Mouse (Mus musculus) hematopoietic stem cell, adult 5-6 weeks (primary cell): ENCODE measurements around the gene Irf2bpl. TPM values are rescaled to one million over a fixed set of nuclear protein-coding genes. Genes with fewer than 3 reads are reported as not detected.

ENCODE experiments used
- ATAC-seq, 2 experiments: fragments of 125-278 bp in 1 of 2; replicated peaks in 1 of 2; 2 replicates each; pipeline ENCODE4 v1.8.0; 2016 to 2017; ENCODE audit warnings: inconsistent platforms in 2 of 2, mild to moderate bottlenecking in 2 of 2, moderate number of reproducible peaks in 2 of 2, low read depth in 1 of 2, moderate TSS enrichment in 1 of 2; ENCODE audit not compliant: low FRiP score in 2 of 2, poor library complexity in 2 of 2, severe bottlenecking in 2 of 2, insufficient read depth in 1 of 2, low TSS enrichment in 1 of 2
- total RNA-seq: library from RNA; stranded (forward); fragments of 172-1452, 232-1000 nt; gene quantifications from 2 replicates; pipeline ENCODE4 v1.2.3, GENCODE M21; 2017

The Irf2bpl gene
- total RNA-seq, result 4.2 and 5.6 TPM in 2 replicates

DNA sequence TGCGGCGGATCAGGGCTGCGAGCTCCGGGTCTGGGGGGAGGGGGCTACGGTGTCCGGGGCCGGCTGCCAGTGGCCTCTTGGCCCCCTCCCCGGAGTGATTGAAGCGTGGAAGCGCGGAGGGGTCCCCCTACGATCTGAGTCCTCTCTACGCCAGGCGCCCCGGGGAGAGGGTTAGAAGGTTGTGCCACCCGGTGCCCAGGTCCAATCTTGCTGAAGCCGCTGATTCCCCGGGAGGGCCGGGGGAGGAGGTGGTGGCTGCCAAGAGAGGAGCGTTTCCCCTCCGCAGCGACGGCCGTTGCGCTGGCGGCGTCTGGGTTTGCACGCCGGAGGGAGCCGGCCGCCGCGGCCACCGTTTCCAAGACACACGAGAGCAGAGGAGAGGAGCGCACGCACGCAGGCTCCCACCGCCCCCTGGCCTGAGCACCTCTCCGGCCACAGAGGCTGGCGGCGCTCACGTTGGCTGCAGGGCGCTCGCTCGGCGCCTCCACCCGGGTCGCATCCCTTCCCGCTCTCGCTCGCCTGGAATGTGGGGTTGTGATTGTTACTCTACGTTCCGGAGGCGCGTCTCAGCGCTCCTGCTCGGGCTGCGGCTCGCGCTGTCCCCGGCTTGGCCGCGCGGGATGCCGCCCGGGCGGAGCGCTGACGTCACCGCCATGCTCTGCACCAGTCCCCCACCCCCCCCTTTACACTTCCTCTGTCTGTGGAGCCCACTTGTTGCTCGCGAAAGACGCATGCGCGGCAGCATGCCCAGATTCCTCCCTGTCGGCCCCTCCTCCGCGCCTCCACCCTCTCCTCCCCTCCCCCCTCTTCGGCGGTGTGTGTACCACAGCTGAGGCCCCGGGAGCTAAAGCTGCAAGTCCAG is at the start of gene Irf2bpl:
Gene Irf2bpl (minus strand): TSS at position 602 of the 862 bp plus-strand sequence.
- ATAC-seq, result peak; percentile 51 to 54

- ATAC-seq, result no peak
These were observed 48.0 kb upstream of the Irf2bpl start for GRCm38 (mm10) chr12:86932575-86932952.

DNA sequence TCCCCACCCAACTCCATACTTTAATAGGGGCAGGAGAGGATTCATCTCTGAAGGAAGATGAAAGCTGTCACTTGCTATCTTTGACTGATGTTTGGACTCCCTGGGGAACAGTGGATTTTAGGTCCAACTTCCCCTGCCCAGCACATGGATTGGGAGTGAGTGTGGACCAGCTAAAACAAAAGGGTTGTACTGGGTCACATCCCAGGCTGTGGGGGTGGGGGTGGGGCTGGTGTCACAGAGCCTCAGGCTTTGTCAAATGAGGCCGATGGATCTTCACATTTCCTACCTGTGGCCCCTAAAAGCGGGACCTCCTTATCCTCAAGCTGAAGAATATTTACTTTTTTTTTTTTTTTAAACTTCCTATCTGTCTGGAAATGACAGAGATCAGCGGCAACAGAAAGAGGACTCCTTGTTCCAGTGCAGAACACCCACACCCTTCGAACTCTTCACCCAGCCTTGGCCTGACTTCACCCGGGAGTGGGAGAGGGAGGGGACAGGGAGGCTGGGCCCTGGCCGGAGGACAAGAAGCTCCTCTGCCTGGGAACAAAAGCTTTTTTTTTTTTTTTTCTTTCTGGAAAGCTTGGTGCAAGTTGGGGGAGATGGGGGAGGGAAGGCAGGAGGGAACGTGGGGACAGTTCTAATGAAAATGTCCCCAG is 47.4 kb upstream of the Irf2bpl start:
- ATAC-seq, result no peak

DNA sequence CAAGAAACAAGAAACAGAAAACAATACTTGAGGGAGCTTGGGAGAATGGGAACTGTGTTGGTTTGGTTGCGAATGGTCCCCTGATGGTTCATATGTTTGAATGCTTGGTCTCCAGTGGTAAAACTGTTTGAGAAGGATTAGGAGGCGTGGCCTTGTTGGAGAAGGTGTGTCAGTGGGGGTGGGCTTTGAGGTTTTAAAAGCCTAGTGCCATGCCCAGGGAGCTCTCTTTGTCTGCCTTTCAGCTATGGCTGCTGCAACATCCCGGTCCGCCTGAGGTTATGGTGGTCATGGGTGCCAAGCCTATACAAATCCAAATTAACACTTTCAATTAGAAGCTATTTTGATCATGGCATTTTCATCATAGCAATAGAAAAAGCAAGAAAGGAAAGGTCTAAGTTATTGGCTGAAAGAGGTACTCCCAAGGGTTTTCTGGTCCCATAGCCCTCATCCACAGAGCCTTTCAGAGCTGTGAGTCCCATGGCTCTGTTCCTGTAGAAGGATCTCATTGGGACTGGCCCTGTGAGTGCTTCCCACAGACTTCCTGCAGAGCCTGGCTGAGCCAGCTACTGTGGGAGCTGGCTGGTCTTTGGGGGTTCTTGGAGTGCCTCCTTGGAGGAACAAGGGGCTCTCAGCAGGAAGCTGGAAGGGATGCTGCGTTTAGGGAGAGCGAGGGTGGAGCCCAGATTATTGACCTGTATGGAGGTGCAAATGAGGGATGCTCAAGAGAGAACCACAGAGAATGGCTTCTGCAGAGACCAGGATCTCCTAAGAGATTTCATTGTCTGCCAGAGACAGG is 46.5 kb upstream of the Irf2bpl start:
- ATAC-seq, result no peak

DNA sequence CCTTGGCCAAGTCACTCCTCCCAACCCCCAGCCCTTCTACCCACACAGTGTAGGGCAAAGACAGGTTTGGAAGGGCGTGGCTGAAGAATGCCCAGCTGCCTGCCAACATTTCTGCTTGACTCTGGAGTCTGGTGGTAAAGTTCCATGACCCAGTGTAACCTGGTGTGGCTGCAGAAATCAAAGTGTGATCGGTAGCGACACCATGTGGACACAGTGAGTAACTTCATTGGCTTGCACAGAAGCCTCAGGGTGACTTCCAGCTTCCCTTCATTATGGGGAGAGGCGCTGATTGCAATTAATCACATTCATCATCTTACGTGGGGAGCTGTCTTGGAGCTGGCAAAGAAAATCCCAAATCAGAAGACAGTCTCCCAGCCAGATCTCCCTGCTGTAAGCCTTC is 39.2 kb upstream of the Irf2bpl start:
- ATAC-seq, result peak; percentile 77 to 87

DNA sequence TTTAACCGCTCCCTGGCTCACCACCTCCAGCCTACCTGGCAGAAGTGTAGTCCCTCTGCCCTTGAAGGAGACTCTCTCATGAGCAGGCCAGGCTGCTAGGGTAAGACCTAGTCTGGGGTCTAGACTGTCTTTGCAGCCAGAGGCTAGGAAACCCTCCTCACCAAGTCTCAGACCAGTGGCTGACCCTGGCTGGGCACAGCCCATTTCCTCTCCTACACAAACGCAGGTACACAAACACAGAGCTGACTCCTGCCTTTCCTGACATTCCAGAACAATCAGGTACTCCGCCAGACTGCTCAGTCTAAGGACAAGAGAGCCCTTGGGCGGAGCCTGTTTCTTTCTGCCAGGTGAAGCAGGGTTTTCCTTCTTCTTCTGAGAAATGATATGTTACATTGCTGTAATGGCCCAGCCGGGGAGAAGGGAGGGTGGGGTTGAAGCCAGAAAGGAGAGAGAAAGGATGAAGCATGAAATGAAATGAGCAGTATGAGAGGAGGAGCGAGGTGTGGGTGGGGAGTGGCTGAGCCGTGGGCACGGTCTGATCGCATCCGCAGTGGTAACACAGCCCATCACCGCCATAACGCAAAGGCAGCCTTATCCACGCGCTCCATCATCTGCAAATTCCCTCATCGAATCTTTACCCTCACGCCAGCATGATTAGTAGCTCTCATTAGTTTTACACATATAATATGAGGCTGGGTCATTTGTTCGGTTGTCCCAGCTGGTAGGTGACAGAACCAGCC is 34.6 kb upstream of the Irf2bpl start:
- no peak for ATAC-seq

DNA sequence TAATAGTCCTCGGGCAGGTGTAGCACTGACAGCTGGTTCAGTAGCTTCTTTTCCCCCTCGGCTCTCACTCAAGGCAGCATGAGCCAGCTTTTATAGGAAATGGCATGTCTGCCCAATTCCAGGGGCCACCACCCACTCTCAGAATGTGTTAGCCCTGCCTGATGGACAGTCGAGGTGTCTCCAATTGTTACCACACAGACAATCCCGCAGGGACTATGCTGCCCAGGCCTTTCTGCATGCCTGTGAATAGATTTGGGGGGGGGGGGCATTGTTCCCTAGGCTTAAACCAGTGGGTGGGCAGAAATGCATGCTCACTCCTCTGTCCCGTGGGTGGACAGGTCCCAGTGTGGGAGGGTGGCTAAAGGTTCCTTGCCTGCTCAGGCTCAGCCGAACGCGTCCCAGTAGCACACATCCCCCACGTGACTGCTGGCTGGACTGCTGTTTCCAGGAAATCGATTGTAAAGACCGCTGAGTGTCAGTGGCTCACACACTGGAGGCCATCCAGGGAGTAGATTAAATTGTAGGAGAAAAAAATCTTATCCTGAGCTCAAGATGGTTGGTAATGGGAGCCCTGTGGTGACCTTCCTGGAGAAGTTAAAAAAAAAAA is 33.9 kb upstream of the Irf2bpl start:
- no peak for ATAC-seq

DNA sequence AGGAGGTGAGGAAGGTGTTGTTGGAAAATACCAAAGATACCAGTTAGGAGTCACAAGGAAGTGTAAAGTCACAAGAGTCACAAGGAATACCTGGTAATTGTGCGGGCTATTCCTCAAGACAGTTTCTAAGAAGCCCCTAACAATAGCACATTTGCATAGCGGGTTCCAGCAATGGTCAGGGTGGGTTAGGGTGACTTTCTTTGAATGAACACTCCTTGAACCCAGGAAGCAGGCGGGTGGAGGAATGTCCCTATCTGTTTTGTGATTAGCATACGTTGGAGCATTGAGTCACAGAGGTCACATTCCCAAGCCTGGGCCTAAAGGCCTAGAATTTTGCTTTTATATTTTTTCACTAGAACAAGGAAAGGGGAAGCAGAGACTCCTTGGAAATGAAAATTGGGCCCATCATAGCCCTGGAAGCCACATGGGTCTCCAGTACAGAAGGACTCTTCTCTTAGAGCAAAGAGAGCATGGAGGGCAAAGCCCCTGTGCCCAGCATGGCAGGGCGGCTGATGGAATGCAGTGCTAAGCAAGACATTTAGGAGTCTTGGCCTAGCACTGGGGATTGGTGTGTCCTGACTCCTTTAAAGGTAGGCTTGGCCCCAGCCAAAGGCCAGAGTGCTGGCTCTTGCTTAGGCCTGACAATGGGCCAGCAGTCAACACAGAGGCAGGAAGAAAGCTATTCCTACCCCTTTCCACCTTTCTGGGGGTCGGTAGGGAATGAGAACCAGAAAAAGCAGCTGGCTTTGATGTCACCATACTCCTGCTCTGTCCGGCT is 32.4 kb upstream of the Irf2bpl start:
- ATAC-seq, result no peak

- ATAC-seq, result no peak
These were observed 31.0 kb upstream of the Irf2bpl start for GRCm38 (mm10) chr12:86915617-86916016.

DNA sequence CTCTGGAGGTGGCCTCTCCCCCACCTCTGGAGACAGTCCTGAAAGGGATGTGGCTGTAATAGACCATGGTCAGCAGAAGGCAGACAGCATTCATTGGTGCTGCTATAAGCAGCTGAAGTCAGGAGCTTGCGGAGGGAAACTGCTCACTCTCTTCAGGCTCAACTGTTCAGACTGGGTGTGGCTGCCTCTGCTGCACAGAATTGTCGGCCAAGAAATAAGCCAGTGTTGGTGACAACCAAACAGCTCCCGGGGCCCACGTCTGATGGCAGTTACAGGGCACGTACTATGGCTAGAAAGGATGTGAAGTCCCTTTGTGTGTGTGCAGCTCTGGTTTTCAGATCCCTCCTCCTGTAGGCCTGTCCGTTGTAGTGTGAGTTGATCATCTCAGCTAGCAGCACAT is 30.2 kb upstream of the Irf2bpl start:
- peak; percentile 19 to 33; a peak in 2 of 4 replicates for ATAC-seq

- peak; percentile 54 to 61 for ATAC-seq
These were observed 29.8 kb upstream of the Irf2bpl start for GRCm38 (mm10) chr12:86914351-86914750.

DNA sequence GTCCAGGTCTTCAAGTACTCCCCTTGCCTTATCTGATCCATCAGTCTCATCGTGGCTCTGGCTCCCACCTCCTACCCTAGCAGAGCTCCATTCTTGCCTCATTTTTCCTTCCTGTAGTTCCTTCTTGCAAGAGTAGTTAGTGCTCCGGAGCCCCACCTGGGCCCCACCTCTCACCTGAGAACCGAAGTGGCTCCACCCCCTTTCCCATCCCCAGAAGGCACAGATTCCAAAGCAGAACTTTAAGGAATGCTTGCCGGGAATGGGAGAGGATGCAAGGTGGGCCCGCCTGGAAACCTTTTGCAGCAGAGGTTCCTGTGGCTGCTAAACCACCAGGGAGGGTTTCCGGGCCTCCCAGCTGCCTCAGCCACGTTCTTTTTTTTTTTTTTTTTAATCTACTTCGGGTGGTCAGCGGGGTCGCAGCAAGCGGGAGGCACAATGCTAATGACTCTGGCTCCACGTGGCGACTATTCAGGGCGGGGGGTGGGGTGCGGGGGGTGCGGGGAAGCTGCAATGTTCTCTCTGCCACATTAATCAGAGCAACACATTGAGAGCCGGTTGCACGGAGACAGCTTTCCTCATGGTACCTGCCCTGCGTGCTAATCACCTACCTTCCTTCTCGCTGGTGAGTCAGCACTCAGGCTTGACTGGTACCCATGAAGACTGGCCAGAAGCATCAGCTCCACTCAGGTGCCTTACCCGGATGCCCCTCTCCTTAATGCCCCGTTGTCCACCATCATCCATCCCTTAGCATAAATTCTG is 27.9 kb upstream of the Irf2bpl start:
- no peak for ATAC-seq

DNA sequence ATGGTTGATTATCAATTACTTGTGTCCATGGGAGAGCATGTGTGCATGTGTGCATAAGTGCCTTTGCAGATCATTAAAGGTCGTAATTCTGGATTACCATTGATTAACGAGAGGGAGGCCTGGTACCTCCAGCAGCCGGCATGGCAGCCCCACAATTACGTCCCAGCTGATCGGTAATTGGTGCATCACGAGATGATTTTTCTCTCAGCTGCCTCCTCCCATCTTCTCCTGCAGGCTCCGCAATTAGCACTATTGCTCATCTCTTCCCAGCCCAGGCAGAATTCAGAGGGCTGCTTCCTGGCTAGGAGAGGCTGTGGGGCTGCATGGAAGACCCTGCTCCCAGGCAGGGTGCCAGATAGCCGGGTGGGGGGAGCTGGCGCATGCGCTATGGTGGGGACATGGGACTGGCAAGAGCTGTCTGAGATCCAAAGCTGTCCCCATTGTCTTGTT is 26.9 kb upstream of the Irf2bpl start:
- no peak for ATAC-seq

GRCm38 (mm10) chr12:86906395-86906794 is 21.8 kb upstream of the Irf2bpl start:
- peak; percentile 66 to 89 for ATAC-seq

DNA sequence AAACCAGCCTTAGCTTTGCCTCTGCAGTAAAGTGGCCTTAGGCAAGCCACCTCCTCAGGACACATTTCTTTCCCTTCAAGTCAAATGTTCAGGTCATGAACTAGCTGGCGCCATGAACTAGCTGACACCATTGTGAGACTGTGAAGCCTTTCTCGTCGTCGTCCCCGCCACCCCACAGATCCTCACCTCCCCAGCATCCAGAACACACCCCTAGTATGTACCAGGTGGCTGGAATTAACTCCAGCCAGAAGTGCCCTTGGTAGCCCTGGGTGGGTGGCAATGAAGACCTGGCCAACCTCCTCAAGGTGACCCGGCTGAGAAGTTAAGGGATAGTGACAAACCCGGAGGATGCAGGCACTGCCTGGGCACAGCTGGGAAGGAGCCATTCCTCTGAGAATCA is 21.3 kb upstream of the Irf2bpl start:
- no peak for ATAC-seq

DNA sequence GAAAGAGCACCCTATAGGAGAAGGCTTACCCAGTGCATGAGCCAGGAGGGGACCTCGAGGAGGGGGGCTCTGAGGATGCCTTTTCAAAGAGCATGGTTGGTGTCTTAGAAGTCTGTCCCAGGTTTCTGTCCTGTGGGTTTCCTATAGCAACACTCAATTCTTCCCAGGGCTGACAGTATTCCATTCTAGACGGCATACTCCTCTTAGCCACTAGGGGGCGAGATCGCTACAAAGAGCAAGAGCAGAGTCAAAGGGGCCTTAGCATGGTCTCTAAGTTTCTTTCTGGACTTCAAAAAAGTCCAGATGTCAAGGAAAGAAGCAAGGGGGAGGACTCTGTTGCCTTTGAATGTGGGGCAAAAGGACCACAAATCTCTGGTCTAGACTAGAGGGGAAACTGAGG is 20.6 kb upstream of the Irf2bpl start:
- peak; percentile 57 to 58; a peak in 2 of 4 replicates for ATAC-seq
